Mouse (Mus musculus): ENCODE data around the gene Zbtb2. TPM values are rescaled to one million over a fixed set of nuclear protein-coding genes. Genes with fewer than 3 reads are reported as not detected.

Gene Zbtb2
- polyA plus RNA-seq, 1 experiment from 2014 or later = 20.2 TPM

- Histone ChIP-seq H3K4me2 (replicated peaks; ENCODE audit: low read depth, low read length) (no peak overlapping the region), H3K4me3 (ENCODE audit: low read depth, low read length) (no peak overlapping the region), H3K27ac (ENCODE audit: low read depth, low read length) (no peak overlapping the region), H3K4me1 (replicated peaks; ENCODE audit: control insufficient read depth, insufficient read depth, low read length) (no peaks in the 10 kb centered on the region), H3K9me3 (ENCODE audit: control insufficient read depth, low read length) (no peaks in the 10 kb centered on the region), H3K9ac (ENCODE audit: low read depth, low read length) (no peak overlapping the region), H3K36me3 (ENCODE audit: control insufficient read depth, insufficient read depth, low read length) (no peaks in the 10 kb centered on the region), H3K27me3 (ENCODE audit: control insufficient read depth, insufficient read depth, low read length) (no peaks in the 10 kb centered on the region)
- 44% methylated on average over 7 of the region's 7 CpGs for WGBS
- no peak for ATAC-seq (ENCODE audit: low FRiP score)
- DNase-seq (ENCODE audit: low spot score) = no peak
Observed at GRCm38 (mm10) chr10:4375267-4375666, 12.6 kb downstream of the Zbtb2 start.

- no peaks in the 10 kb centered on the region for H3K27me3 ChIP-seq (ENCODE audit: control insufficient read depth, insufficient read depth, low read length)
- no peaks in the 10 kb centered on the region for H3K9me3 ChIP-seq (ENCODE audit: control insufficient read depth, low read length)
- no peak overlapping the region for H3K4me2 ChIP-seq (replicated peaks; ENCODE audit: low read depth, low read length)
- no peak overlapping the region for H3K9ac ChIP-seq (ENCODE audit: low read depth, low read length)
- no peak overlapping the region for H3K4me3 ChIP-seq (ENCODE audit: low read depth, low read length)
- H3K27ac ChIP-seq (ENCODE audit: low read depth, low read length) = no peak overlapping the region
- no peaks in the 10 kb centered on the region for H3K36me3 ChIP-seq (ENCODE audit: control insufficient read depth, insufficient read depth, low read length)
- H3K4me1 ChIP-seq (replicated peaks; ENCODE audit: control insufficient read depth, insufficient read depth, low read length) = no peaks in the 10 kb centered on the region
- DNase-seq (ENCODE audit: low spot score) (no peak), ATAC-seq (ENCODE audit: low FRiP score) (no peak)
- 89% methylated on average over 4 of the region's 4 CpGs for WGBS
Observed at GRCm38 (mm10) chr10:4374734-4375133, 13.2 kb downstream of the Zbtb2 start.

DNA sequence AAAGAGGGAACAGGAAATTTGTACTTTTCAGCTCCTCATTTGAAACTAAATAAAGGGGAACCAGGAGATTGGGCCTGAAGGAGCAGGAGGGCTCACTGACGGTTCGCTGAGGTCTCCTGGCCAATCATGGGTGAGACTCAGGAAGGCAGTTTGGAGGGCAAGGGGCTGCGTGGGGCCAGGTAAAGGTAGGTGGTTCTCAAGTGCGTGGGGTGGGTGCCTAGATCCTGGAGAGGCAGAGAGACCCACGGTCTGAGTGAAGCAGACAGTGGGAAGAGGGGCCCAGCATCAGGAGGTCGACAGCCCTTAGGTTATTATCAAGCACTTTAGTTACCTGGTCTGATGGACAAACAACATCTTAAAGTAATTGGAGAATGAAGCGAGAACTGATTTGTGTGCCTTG lies 13.7 kb downstream of the Zbtb2 start:
- Histone ChIP-seq H3K4me1 (replicated peaks; ENCODE audit: control insufficient read depth, insufficient read depth, low read length) (no peaks in the 10 kb centered on the region), H3K9me3 (ENCODE audit: control insufficient read depth, low read length) (no peaks in the 10 kb centered on the region), H3K4me2 (replicated peaks; ENCODE audit: low read depth, low read length) (no peak overlapping the region), H3K36me3 (ENCODE audit: control insufficient read depth, insufficient read depth, low read length) (no peaks in the 10 kb centered on the region), H3K27me3 (ENCODE audit: control insufficient read depth, insufficient read depth, low read length) (no peaks in the 10 kb centered on the region), H3K27ac (ENCODE audit: low read depth, low read length) (no peak overlapping the region), H3K9ac (ENCODE audit: low read depth, low read length) (no peak overlapping the region), H3K4me3 (ENCODE audit: low read depth, low read length) (no peak overlapping the region)
- 93% methylated on average over 7 of the region's 7 CpGs for WGBS
- no peak for ATAC-seq (ENCODE audit: low FRiP score)
- DNase-seq (ENCODE audit: low spot score) = no peak

DNA sequence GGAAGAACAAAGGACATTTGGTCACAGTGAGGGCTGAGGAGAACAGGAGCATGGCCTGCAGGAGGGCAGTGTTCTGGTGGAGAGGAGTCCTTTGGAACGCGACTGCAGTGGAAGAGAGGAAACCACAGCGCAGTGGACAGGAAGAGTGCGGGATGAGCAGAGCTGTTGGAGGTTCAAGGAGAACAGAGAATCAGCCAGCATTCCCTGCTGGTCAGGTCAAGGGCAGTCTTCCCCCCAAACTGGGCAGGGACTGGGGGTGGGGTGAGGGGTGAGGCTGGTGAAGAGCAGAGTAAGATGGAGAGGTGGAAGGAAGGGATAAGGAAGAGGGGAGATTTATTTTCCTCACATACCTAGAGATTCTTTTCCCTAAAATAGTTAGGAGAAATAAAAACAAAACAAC lies 14.3 kb downstream of the Zbtb2 start:
- no peaks in the 10 kb centered on the region for H3K27me3 ChIP-seq (ENCODE audit: control insufficient read depth, insufficient read depth, low read length)
- no peak overlapping the region for H3K4me2 ChIP-seq (replicated peaks; ENCODE audit: low read depth, low read length)
- DNase-seq (ENCODE audit: low spot score) (no peak), ATAC-seq (ENCODE audit: low FRiP score) (no peak)
- H3K27ac ChIP-seq (ENCODE audit: low read depth, low read length) = no peak overlapping the region
- H3K9ac ChIP-seq (ENCODE audit: low read depth, low read length) = no peak overlapping the region
- 0 out of 2 replicates have a peak, but pooled peaks cover 3% of the 10 kb centered on the region for H3K36me3 ChIP-seq (ENCODE audit: control insufficient read depth, insufficient read depth, low read length)
- no peaks in the 10 kb centered on the region for H3K4me1 ChIP-seq (replicated peaks; ENCODE audit: control insufficient read depth, insufficient read depth, low read length)
- WGBS = 72% methylated on average over 4 of the region's 4 CpGs
- no peaks in the 10 kb centered on the region for H3K9me3 ChIP-seq (ENCODE audit: control insufficient read depth, low read length)
- no peak overlapping the region for H3K4me3 ChIP-seq (ENCODE audit: low read depth, low read length)

GRCm38 (mm10) chr10:4372011-4372410 lies 15.9 kb downstream of the Zbtb2 start:
- no peaks in the 10 kb centered on the region for H3K9me3 ChIP-seq (ENCODE audit: control insufficient read depth, low read length)
- no peak overlapping the region for H3K9ac ChIP-seq (ENCODE audit: low read depth, low read length)
- peak; percentile 46 for DNase-seq (ENCODE audit: low spot score)
- no peak for ATAC-seq (ENCODE audit: low FRiP score)
- 0 out of 2 replicates have a peak, but pooled peaks cover 7% of the 10 kb centered on the region for H3K36me3 ChIP-seq (ENCODE audit: control insufficient read depth, insufficient read depth, low read length)
- H3K27me3 ChIP-seq (ENCODE audit: control insufficient read depth, insufficient read depth, low read length) = no peaks in the 10 kb centered on the region
- no peak overlapping the region for H3K4me3 ChIP-seq (ENCODE audit: low read depth, low read length)
- no peak overlapping the region for H3K27ac ChIP-seq (ENCODE audit: low read depth, low read length)
- no peaks in the 10 kb centered on the region for H3K4me1 ChIP-seq (replicated peaks; ENCODE audit: control insufficient read depth, insufficient read depth, low read length)
- H3K4me2 ChIP-seq (replicated peaks; ENCODE audit: low read depth, low read length) = no peak overlapping the region
- 61% methylated on average over 5 of the region's 5 CpGs for WGBS

- no peaks in the 10 kb centered on the region for H3K27me3 ChIP-seq (ENCODE audit: control insufficient read depth, insufficient read depth, low read length)
- DNase-seq (ENCODE audit: low spot score) (no peak), ATAC-seq (ENCODE audit: low FRiP score) (no peak)
- 94% methylated on average over 11 of the region's 11 CpGs for WGBS
- no peak overlapping the region for H3K4me2 ChIP-seq (replicated peaks; ENCODE audit: low read depth, low read length)
- 0 out of 2 replicates have a peak, but pooled peaks cover 7% of the 10 kb centered on the region for H3K36me3 ChIP-seq (ENCODE audit: control insufficient read depth, insufficient read depth, low read length)
- no peak overlapping the region for H3K27ac ChIP-seq (ENCODE audit: low read depth, low read length)
- H3K4me3 ChIP-seq (ENCODE audit: low read depth, low read length) = no peak overlapping the region
- no peaks in the 10 kb centered on the region for H3K4me1 ChIP-seq (replicated peaks; ENCODE audit: control insufficient read depth, insufficient read depth, low read length)
- no peak overlapping the region for H3K9ac ChIP-seq (ENCODE audit: low read depth, low read length)
- H3K9me3 ChIP-seq (ENCODE audit: control insufficient read depth, low read length) = no peaks in the 10 kb centered on the region
Observed at GRCm38 (mm10) chr10:4370105-4370504, 17.8 kb downstream of the Zbtb2 start.

DNA sequence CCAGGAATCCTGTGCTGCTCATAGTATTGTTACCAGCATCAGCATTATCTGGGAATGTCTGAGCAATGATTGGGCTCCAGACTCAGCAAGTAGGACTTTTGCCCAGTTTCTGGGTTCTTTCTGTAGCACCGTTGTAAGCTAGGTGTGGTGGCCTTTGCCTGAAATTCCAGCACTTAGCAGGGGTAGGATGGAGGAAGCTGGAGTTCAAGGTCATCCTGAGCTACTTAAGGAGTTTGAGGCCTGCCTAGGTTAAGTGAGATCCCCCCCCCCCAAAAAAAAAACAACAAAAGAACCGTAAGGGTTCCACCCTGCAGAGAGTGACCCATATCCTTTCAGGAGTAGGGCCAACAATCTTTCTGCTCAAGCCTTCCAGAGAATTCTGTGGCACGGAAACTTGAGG lies 23.3 kb downstream of the Zbtb2 start:
- no peak overlapping the region for H3K4me3 ChIP-seq (ENCODE audit: low read depth, low read length)
- no peak overlapping the region for H3K9ac ChIP-seq (ENCODE audit: low read depth, low read length)
- H3K27me3 ChIP-seq (ENCODE audit: control insufficient read depth, insufficient read depth, low read length) = no peaks in the 10 kb centered on the region
- H3K4me2 ChIP-seq (replicated peaks; ENCODE audit: low read depth, low read length) = no peak overlapping the region
- H3K27ac ChIP-seq (ENCODE audit: low read depth, low read length) = no peak overlapping the region
- no peaks in the 10 kb centered on the region for H3K9me3 ChIP-seq (ENCODE audit: control insufficient read depth, low read length)
- 0 out of 2 replicates have a peak, but pooled peaks cover 7% of the 10 kb centered on the region for H3K36me3 ChIP-seq (ENCODE audit: control insufficient read depth, insufficient read depth, low read length)
- H3K4me1 ChIP-seq (replicated peaks; ENCODE audit: control insufficient read depth, insufficient read depth, low read length) = no peaks in the 10 kb centered on the region
- WGBS = 83% methylated on average over 3 of the region's 3 CpGs
- ATAC-seq (ENCODE audit: low FRiP score) = no peak
- DNase-seq (ENCODE audit: low spot score) = no peak

- Histone ChIP-seq H3K9ac (ENCODE audit: low read depth, low read length) (no peak overlapping the region), H3K36me3 (ENCODE audit: control insufficient read depth, insufficient read depth, low read length) (peaks cover 2% of the 10 kb centered on the region; the same call in 1 of the 2 replicates), H3K4me3 (ENCODE audit: low read depth, low read length) (no peak overlapping the region), H3K27ac (ENCODE audit: low read depth, low read length) (no peak overlapping the region), H3K9me3 (ENCODE audit: control insufficient read depth, low read length) (no peaks in the 10 kb centered on the region), H3K27me3 (ENCODE audit: control insufficient read depth, insufficient read depth, low read length) (no peaks in the 10 kb centered on the region), H3K4me1 (replicated peaks; ENCODE audit: control insufficient read depth, insufficient read depth, low read length) (no peaks in the 10 kb centered on the region), H3K4me2 (replicated peaks; ENCODE audit: low read depth, low read length) (no peak overlapping the region)
- WGBS = 92% methylated on average over 10 of the region's 10 CpGs
- DNase-seq (ENCODE audit: low spot score) (no peak), ATAC-seq (ENCODE audit: low FRiP score) (no peak)
Observed at GRCm38 (mm10) chr10:4357435-4357834, 30.5 kb downstream of the Zbtb2 start.

DNA sequence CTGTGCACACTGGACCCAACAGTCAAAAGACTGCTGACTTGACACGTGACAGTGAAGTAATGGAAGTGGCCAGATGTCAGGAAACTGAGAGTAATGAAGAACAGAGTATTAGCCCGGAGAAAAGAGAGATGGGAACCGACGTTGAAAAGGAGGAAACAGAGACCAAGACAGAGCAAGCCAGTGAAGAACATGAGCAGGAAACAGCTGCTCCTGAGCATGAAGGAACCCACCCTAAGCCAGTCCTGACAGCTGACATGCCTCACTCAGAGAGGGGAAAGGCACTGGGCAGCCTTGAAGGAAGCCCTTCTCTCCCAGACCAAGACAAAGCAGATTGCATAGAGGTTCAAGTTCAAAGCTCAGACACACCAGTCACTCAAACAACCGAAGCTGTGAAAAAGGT lies 31.3 kb downstream of the Zbtb2 start:
- Histone ChIP-seq H3K27ac (ENCODE audit: low read depth, low read length) (no peak overlapping the region), H3K4me2 (replicated peaks; ENCODE audit: low read depth, low read length) (no peak overlapping the region), H3K9me3 (ENCODE audit: control insufficient read depth, low read length) (no peaks in the 10 kb centered on the region), H3K9ac (ENCODE audit: low read depth, low read length) (no peak overlapping the region), H3K4me1 (replicated peaks; ENCODE audit: control insufficient read depth, insufficient read depth, low read length) (no peaks in the 10 kb centered on the region), H3K4me3 (ENCODE audit: low read depth, low read length) (no peak overlapping the region), H3K27me3 (ENCODE audit: control insufficient read depth, insufficient read depth, low read length) (no peaks in the 10 kb centered on the region), H3K36me3 (ENCODE audit: control insufficient read depth, insufficient read depth, low read length) (peaks cover 2% of the 10 kb centered on the region; the same call in 1 of the 2 replicates)
- 84% methylated on average over 5 of the region's 5 CpGs for WGBS
- DNase-seq (ENCODE audit: low spot score) (no peak), ATAC-seq (ENCODE audit: low FRiP score) (no peak)

All from hindbrain, embryonic 11.5 days (tissue).